Mouse (Mus musculus): ENCODE data around the gene Olfr766-ps1.
"Not testable (repeated sequence)": the region's sequence is repeated elsewhere in the genome, so short reads cannot be mapped to it uniquely, and the experiment has no call there.

Gene Olfr766-ps1

GRCm38 (mm10) chr10:129068877-129069276 lies at the start of gene Olfr766-ps1:
TSS of gene Olfr766-ps1 (minus strand) at chr10:129068977.
- no peak for DNase-seq (ENCODE audit: low spot score in 2 of 2)

- DNase-seq (ENCODE audit: low spot score in 2 of 2): no peak
These were observed 49.0 kb upstream of the Olfr766-ps1 start, which contains the start of gene Olfr769 for GRCm38 (mm10) chr10:129117761-129118160. TSS of gene Olfr769 (minus strand) at chr10:129117861.

DNA sequence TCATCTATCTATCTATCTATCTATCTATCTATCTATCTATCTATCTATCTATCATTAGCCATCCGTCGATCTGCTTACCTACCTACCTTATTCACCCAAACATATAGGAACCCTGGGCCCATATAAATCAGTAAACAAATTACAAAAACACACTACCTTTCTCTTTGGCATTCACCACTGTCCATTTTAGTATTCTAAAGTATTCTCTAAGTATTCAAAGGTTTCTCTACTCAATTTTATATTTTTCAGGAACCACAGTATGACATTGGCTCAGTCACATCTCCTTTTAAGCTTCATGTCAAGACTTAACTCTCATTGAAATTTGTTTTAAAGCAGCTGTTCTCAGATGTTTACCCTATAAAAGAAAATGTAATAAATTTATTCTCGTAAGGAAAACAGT lies 46.4 kb upstream of the Olfr766-ps1 start:
- no peak for DNase-seq (ENCODE audit: low spot score in 2 of 2)

GRCm38 (mm10) chr10:129101231-129101630 lies 32.5 kb upstream of the Olfr766-ps1 start:
- no peak for DNase-seq (ENCODE audit: low spot score in 2 of 2)

DNA sequence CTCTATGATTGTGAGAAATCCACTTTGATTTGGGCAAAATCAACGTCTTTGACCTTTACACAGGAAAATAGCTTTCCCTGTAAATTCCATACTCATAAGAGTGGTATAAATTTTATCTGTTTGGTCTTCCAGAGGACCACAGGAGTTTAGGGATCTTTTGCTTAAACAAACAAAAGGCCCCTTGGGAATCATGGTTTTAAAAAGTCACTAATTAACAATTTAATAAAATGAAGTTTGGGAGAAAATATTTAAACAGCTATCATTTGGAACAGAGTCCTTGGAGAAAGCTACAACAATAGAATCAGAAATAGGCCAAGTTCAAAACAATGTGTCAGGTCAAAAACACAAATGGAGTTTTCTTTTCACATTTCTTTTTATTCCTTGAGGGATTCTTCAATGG lies 30.5 kb upstream of the Olfr766-ps1 start, which contains the start of gene Olfr768:
Olfr768 (minus strand) TSS at position 101 of the 400 bp plus-strand sequence.
- DNase-seq (ENCODE audit: low spot score in 2 of 2): no peak

DNA sequence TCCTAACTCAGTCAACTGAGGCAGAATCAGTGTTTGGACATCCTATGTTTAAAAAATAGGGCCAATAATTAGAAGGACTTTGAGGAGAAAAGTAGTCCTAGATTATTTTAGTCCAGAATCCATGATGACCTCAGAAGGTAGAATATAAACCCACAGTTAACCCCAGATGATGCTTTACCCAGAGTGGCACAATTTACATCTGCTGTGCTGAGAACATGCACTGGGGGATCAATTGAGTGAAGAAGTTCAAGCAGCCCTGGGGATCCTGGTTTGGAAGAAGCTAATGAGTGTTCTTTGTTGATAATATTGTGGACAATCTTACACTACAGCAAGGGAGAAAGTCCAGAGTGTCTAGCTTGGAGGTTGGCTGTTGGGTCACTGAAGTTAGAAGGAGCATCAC lies 14.0 kb upstream of the Olfr766-ps1 start, which contains the start of gene Olfr767:
Olfr767 (minus strand) TSS at position 101 of the 400 bp plus-strand sequence.
- not testable (repeated sequence) for DNase-seq (ENCODE audit: low spot score in 2 of 2)

DNA sequence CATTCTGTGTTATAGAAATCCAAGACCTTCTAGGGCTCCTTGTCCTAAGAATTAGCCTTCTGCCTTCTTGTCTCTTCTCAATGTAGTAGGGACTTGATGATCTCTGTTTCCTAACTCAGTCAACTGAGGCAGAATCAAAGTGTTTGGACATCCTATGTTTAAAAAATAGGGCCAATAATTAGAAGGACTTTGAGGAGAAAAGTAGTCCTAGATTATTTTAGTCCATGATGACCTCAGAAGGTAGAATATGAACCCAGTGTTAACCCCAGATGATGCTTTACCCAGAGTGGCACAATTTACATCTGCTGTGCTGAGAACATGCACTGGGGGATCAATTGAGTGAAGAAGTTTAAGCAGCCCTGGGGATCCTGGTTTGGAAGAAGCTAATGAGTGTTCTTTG lies 18.9 kb downstream of the Olfr766-ps1 start, which contains the start of gene Olfr765:
Olfr765 (minus strand) TSS at position 101 of the 400 bp plus-strand sequence.
- not testable (repeated sequence) for DNase-seq (ENCODE audit: low spot score in 2 of 2)

DNA sequence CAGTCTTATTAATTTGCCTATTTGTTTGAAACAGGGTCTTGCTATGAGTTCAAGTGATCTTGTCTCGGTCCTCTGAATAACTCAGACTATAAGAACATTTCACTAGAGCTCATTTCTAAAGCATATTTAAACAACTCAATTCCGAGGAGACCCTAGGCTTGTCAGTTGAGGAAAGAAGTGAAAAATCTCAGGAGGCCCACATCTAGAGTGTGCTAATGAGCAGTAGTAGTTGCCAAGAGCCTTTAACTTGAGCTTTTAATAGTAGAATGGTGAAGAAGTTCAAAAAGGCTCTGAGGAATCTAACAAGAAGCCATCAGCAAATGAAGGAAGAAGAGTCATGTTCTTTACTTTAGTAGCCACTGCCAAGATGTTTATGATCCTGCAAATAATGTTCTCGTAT lies 29.0 kb downstream of the Olfr766-ps1 start, which contains the start of gene Olfr764-ps1:
Olfr764-ps1 (minus strand) TSS at position 101 of the 400 bp plus-strand sequence.
- DNase-seq (ENCODE audit: low spot score in 2 of 2): no peak

GRCm38 (mm10) chr10:129028343-129028742 lies 40.4 kb downstream of the Olfr766-ps1 start:
- DNase-seq (ENCODE audit: low spot score in 2 of 2): no peak

GRCm38 (mm10) chr10:129026018-129026662 lies 42.6 kb downstream of the Olfr766-ps1 start:
- DNase-seq (ENCODE audit: low spot score in 2 of 2): peak; percentile 37 to 51

DNA sequence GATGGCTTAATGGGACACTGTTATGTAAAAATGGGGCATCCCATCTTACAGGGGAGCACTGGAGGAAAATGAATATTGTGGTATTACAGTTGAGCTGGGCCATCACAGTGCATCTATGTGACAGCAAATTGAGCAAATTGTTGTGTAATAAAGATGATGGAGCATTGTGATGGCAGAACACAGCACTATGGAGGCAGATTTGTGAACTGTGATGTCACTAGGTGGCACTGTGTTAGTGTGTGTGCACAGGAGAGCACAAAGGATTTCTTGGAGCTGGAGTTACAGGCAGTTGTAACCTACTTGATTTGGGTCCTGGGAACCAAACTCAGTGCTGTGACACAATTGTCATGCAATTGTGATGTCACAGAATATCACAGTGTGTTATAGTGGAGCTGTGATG lies 45.5 kb downstream of the Olfr766-ps1 start:
- DNase-seq (ENCODE audit: low spot score in 2 of 2): no peak

DNA sequence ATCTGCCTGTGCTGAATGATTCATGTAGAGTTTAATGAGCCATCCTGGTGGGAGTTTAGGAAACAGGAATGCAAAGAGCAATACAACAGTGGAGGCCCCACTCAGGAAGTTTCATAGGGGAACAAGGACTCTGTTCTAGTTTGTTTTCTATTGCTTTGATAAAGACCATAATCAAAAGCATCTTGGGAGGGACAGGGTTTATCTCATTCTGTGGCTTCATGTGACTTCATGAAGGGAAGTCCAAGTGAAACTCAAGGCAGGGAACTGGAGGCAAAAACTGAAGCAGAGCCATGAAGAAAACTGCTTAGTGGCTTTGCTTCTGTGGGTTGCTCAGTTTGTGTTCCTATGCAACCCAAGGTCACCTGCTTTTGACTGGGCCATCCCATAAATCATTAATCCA lies 54.3 kb downstream of the Olfr766-ps1 start:
- DNase-seq (ENCODE audit: low spot score in 2 of 2): no peak

Data from right cerebral cortex, postnatal 10 days (tissue).